Mouse (Mus musculus): ENCODE measurements around the gene Arhgap44.
A peak's percentile ranks its signal among the peaks of the same experiment; 100 is the strongest.

The Arhgap44 gene

DNA sequence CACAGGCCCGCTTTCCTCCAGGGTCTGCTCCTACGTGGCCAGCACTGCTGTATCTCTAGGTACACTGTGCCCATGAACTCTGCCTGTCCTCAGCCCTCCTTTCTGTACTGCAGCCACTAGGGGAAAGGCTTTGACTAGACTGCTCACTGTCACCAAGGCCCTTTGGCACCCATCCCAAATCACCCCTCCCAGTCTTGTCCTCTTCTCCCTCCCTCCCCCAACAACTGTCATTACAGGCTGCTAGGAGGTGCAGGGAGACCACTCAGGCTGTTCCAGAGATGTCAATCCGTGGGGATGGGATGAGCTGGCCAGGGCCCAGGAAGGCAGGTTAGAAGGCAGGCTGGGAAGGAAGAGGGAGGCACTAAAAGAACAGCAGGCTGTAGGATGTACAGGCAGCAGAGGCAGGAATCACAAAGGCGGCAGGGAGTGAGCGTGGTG lies 55.0 kb downstream of the Arhgap44 start:
- H3K9me3 ChIP-seq (ENCODE audit: low read length): no peaks in the 10 kb centered on the region
- TF ChIP-seq POU5F1 (IDR thresholded peaks at IDR 0.05; ENCODE audit: borderline replicate concordance, low read length): no peak
- no peak for TF ChIP-seq NANOG (IDR thresholded peaks at IDR 0.05; ENCODE audit: borderline replicate concordance, low read length)
- TF ChIP-seq CTCF (conservative IDR thresholded peaks at IDR 0.05; ENCODE audit: low read length): no peak
- peaks cover 69% of the 10 kb centered on the region for H3K4me1 ChIP-seq (replicated peaks; ENCODE audit: low read depth, low read length)
- peaks cover 18% of the 10 kb centered on the region for H3K36me3 ChIP-seq (ENCODE audit: insufficient read depth, low read length)
- H3K4me3 ChIP-seq (replicated peaks; ENCODE audit: low read length): 0 out of 2 replicates have a peak overlapping the region, but pooled peaks have one; percentile 32
- H3K27me3 ChIP-seq (ENCODE audit: insufficient read depth, low read length): no peaks in the 10 kb centered on the region

GRCm38 (mm10) chr11:65107151-65107550 lies 55.6 kb downstream of the Arhgap44 start:
- Histone ChIP-seq H3K27me3 (ENCODE audit: insufficient read depth, low read length) (no peaks in the 10 kb centered on the region), H3K9me3 (ENCODE audit: low read length) (no peaks in the 10 kb centered on the region), H3K36me3 (ENCODE audit: insufficient read depth, low read length) (peaks cover 21% of the 10 kb centered on the region), H3K4me3 (replicated peaks; ENCODE audit: low read length) (no peak overlapping the region), H3K4me1 (replicated peaks; ENCODE audit: low read depth, low read length) (peaks cover 64% of the 10 kb centered on the region)
- TF ChIP-seq CTCF (conservative IDR thresholded peaks at IDR 0.05; ENCODE audit: low read length) (no peak), NANOG (IDR thresholded peaks at IDR 0.05; ENCODE audit: borderline replicate concordance, low read length) (no peak)

DNA sequence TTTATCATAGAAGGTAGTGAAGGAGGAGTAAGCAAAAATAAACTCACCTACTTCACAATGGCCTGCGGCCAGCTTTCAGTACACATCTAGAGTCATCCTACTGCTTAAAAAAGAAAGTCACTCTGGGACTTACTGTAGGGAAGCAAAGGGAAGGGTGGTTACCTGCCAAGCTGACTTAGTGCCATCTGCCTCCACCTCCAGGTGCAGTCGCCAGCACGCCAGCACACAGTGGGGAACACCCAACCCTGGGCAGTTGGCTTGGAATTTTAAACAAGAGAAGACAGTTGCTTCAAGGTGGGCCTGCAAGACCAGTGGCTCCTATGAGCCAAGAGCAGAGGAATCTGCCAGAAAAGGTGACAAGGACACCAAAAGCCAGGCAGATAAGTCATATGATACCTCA lies 58.7 kb downstream of the Arhgap44 start:
- H3K4me1 ChIP-seq (replicated peaks; ENCODE audit: low read depth, low read length): peaks cover 62% of the 10 kb centered on the region
- H3K36me3 ChIP-seq (ENCODE audit: insufficient read depth, low read length): peaks cover 21% of the 10 kb centered on the region
- H3K4me3 ChIP-seq (replicated peaks; ENCODE audit: low read length): no peak overlapping the region
- H3K27me3 ChIP-seq (ENCODE audit: insufficient read depth, low read length): no peaks in the 10 kb centered on the region
- no peaks in the 10 kb centered on the region for H3K9me3 ChIP-seq (ENCODE audit: low read length)
- TF ChIP-seq CTCF (conservative IDR thresholded peaks at IDR 0.05; ENCODE audit: low read length): no peak
- TF ChIP-seq NANOG (IDR thresholded peaks at IDR 0.05; ENCODE audit: borderline replicate concordance, low read length): no peak
- TF ChIP-seq POU5F1 (IDR thresholded peaks at IDR 0.05; ENCODE audit: borderline replicate concordance, low read length): no peak

GRCm38 (mm10) chr11:65101206-65101605 lies 61.6 kb downstream of the Arhgap44 start:
- H3K4me1 ChIP-seq (replicated peaks; ENCODE audit: low read depth, low read length): peaks cover 61% of the 10 kb centered on the region
- peaks cover 14% of the 10 kb centered on the region for H3K36me3 ChIP-seq (ENCODE audit: insufficient read depth, low read length)
- no peak overlapping the region for H3K4me3 ChIP-seq (replicated peaks; ENCODE audit: low read length)
- TF ChIP-seq POU5F1 (IDR thresholded peaks at IDR 0.05; ENCODE audit: borderline replicate concordance, low read length) (no peak), NANOG (IDR thresholded peaks at IDR 0.05; ENCODE audit: borderline replicate concordance, low read length) (no peak), CTCF (conservative IDR thresholded peaks at IDR 0.05; ENCODE audit: low read length) (no peak)
- no peaks in the 10 kb centered on the region for H3K27me3 ChIP-seq (ENCODE audit: insufficient read depth, low read length)
- H3K9me3 ChIP-seq (ENCODE audit: low read length): no peaks in the 10 kb centered on the region

GRCm38 (mm10) chr11:65100031-65100430 lies 62.7 kb downstream of the Arhgap44 start:
- Histone ChIP-seq H3K4me3 (replicated peaks; ENCODE audit: low read length) (peak overlapping the region; percentile 24), H3K4me1 (replicated peaks; ENCODE audit: low read depth, low read length) (peaks cover 72% of the 10 kb centered on the region), H3K36me3 (ENCODE audit: insufficient read depth, low read length) (peaks cover 11% of the 10 kb centered on the region), H3K9me3 (ENCODE audit: low read length) (no peaks in the 10 kb centered on the region), H3K27me3 (ENCODE audit: insufficient read depth, low read length) (no peaks in the 10 kb centered on the region)
- TF ChIP-seq POU5F1 (IDR thresholded peaks at IDR 0.05; ENCODE audit: borderline replicate concordance, low read length) (no peak), NANOG (IDR thresholded peaks at IDR 0.05; ENCODE audit: borderline replicate concordance, low read length) (no peak), CTCF (conservative IDR thresholded peaks at IDR 0.05; ENCODE audit: low read length) (no peak)

GRCm38 (mm10) chr11:65097526-65098070 lies 65.2 kb downstream of the Arhgap44 start:
- peaks cover 68% of the 10 kb centered on the region for H3K4me1 ChIP-seq (replicated peaks; ENCODE audit: low read depth, low read length)
- H3K27me3 ChIP-seq (ENCODE audit: insufficient read depth, low read length): no peaks in the 10 kb centered on the region
- H3K4me3 ChIP-seq (replicated peaks; ENCODE audit: low read length): no peak overlapping the region
- H3K9me3 ChIP-seq (ENCODE audit: low read length): no peaks in the 10 kb centered on the region
- peaks cover 7% of the 10 kb centered on the region for H3K36me3 ChIP-seq (ENCODE audit: insufficient read depth, low read length)
- TF ChIP-seq POU5F1 (IDR thresholded peaks at IDR 0.05; ENCODE audit: borderline replicate concordance, low read length) (no peak), CTCF (conservative IDR thresholded peaks at IDR 0.05; ENCODE audit: low read length) (no peak), NANOG (IDR thresholded peaks at IDR 0.05; ENCODE audit: borderline replicate concordance, low read length) (no peak)

DNA sequence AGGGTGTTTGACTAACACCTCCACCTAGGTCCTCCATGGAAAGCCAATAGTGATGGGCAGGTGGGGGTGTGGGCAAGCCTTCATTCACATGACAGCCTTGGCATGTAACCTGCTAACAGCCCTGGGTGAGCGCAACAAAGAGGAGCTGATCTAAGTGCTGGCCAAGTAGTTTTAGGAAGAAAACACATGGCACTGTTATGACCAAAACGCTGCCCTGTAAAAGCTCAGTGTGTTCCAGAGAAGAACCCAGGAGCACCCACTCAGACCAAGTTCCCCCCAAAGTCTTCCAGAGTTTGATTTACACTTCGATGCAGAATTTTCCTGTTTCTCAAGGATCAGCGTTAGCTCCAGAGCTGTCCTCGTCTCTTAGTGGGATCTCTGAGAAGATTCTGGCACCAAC lies 65.9 kb downstream of the Arhgap44 start:
- H3K36me3 ChIP-seq (ENCODE audit: insufficient read depth, low read length): peaks cover 6% of the 10 kb centered on the region
- no peaks in the 10 kb centered on the region for H3K27me3 ChIP-seq (ENCODE audit: insufficient read depth, low read length)
- no peak overlapping the region for H3K4me3 ChIP-seq (replicated peaks; ENCODE audit: low read length)
- no peaks in the 10 kb centered on the region for H3K9me3 ChIP-seq (ENCODE audit: low read length)
- no peak for TF ChIP-seq NANOG (IDR thresholded peaks at IDR 0.05; ENCODE audit: borderline replicate concordance, low read length)
- TF ChIP-seq POU5F1 (IDR thresholded peaks at IDR 0.05; ENCODE audit: borderline replicate concordance, low read length): no peak
- no peak for TF ChIP-seq CTCF (conservative IDR thresholded peaks at IDR 0.05; ENCODE audit: low read length)
- H3K4me1 ChIP-seq (replicated peaks; ENCODE audit: low read depth, low read length): peaks cover 67% of the 10 kb centered on the region

DNA sequence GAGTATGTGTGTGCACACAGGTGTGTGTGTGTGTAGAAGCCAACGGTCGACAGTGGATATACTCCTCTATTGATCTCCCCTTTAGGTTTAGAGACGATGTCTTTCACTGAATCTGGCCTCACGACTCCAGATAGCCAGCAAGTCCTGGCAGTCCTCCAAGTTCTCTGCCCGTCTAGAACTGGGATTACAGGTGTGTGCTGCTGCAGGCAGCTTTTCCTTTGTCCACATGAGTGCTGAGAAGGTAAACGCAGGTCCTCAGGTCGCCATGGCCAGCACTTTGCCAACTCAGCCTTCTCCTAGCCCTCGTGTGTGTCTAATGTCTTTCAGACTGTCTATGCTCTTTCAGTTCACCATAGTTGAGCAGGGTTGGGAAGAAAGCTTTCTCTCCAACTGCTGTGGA lies 69.9 kb downstream of the Arhgap44 start:
- H3K27me3 ChIP-seq (ENCODE audit: insufficient read depth, low read length): no peaks in the 10 kb centered on the region
- no peaks in the 10 kb centered on the region for H3K9me3 ChIP-seq (ENCODE audit: low read length)
- no peak for TF ChIP-seq CTCF (conservative IDR thresholded peaks at IDR 0.05; ENCODE audit: low read length)
- TF ChIP-seq NANOG (IDR thresholded peaks at IDR 0.05; ENCODE audit: borderline replicate concordance, low read length): no peak
- no peak for TF ChIP-seq POU5F1 (IDR thresholded peaks at IDR 0.05; ENCODE audit: borderline replicate concordance, low read length)
- H3K4me3 ChIP-seq (replicated peaks; ENCODE audit: low read length): no peak overlapping the region
- H3K4me1 ChIP-seq (replicated peaks; ENCODE audit: low read depth, low read length): peaks cover 37% of the 10 kb centered on the region
- H3K36me3 ChIP-seq (ENCODE audit: insufficient read depth, low read length): peaks cover 6% of the 10 kb centered on the region

GRCm38 (mm10) chr11:65090386-65090785 lies 72.4 kb downstream of the Arhgap44 start:
- Histone ChIP-seq H3K9me3 (ENCODE audit: low read length) (no peaks in the 10 kb centered on the region), H3K36me3 (ENCODE audit: insufficient read depth, low read length) (peaks cover 6% of the 10 kb centered on the region; the same call in 1 of the 2 replicates), H3K4me3 (replicated peaks; ENCODE audit: low read length) (no peak overlapping the region), H3K27me3 (ENCODE audit: insufficient read depth, low read length) (no peaks in the 10 kb centered on the region), H3K4me1 (replicated peaks; ENCODE audit: low read depth, low read length) (peaks cover 13% of the 10 kb centered on the region)
- TF ChIP-seq CTCF (conservative IDR thresholded peaks at IDR 0.05; ENCODE audit: low read length) (no peak), NANOG (IDR thresholded peaks at IDR 0.05; ENCODE audit: borderline replicate concordance, low read length) (no peak), POU5F1 (IDR thresholded peaks at IDR 0.05; ENCODE audit: borderline replicate concordance, low read length) (no peak)
